Mouse (Mus musculus): ENCODE measurements at regions not wholly inside any gene's neighbourhood (a gene's known extent, or its start where the extent isn't known, plus 50 kb on each side); places are given as distances from the start of the nearest gene placed in this dataset.

DNA sequence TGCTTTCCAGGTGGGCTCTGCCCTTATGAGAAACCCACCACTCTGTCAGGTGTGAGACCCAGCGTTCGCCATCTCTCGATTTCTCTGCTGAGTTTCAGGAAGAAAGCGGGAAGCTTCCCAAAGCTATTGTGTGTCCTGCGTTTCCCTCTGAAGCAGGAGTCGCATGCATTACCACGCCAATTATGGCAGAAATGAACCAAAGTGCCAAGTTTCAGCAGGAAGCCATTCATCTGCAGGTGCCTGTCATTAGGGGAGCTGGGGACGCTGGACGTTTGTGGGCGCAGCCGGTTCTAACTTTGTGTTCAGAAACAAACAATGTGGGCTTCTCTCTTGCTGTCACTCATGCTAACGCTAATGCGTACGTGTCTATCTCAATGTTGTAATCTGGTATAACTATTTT, 91.3 kb upstream of the Card11 start:
- Histone ChIP-seq H3K4me3 (ENCODE audit: insufficient read depth, low read depth, low read length) (no peak overlapping the region), H3K9ac (ENCODE audit: low read depth, low read length) (no peak overlapping the region), H3K27me3 (ENCODE audit: control insufficient read depth, insufficient read depth, low read length) (no peaks in the 10 kb centered on the region), H3K36me3 (ENCODE audit: control insufficient read depth, insufficient read depth, low read length) (no peaks in the 10 kb centered on the region), H3K79me2 (ENCODE audit: control insufficient read depth, insufficient read depth, low read length) (no peaks in the 10 kb centered on the region), H3K4me1 (ENCODE audit: control insufficient read depth, insufficient read depth, low read length) (no peaks in the 10 kb centered on the region), H3K27ac (replicated peaks; ENCODE audit: insufficient read depth, low read depth, low read length) (no peak overlapping the region)
- WGBS = 74% methylated on average over 14 of the region's 14 CpGs
- DNase-seq (ENCODE audit: extremely low read depth, low read depth, low spot score) = no peak
- no peak for TF ChIP-seq POLR2A (IDR thresholded peaks at IDR 0.05; ENCODE audit: extremely low read depth, insufficient read depth, low read length)
- no peak for TF ChIP-seq CTCF (IDR thresholded peaks at IDR 0.05; ENCODE audit: low read depth, low read length)

GRCm38 (mm10) chr5:141093641-141094040, 93.3 kb upstream of the Card11 start:
- TF ChIP-seq CTCF (IDR thresholded peaks at IDR 0.05; ENCODE audit: low read depth, low read length) (peak; percentile 59; the same call in 1 of the 2 replicates), POLR2A (IDR thresholded peaks at IDR 0.05; ENCODE audit: extremely low read depth, insufficient read depth, low read length) (no peak)
- DNase-seq (ENCODE audit: extremely low read depth, low read depth, low spot score) = peak; percentile 15

DNA sequence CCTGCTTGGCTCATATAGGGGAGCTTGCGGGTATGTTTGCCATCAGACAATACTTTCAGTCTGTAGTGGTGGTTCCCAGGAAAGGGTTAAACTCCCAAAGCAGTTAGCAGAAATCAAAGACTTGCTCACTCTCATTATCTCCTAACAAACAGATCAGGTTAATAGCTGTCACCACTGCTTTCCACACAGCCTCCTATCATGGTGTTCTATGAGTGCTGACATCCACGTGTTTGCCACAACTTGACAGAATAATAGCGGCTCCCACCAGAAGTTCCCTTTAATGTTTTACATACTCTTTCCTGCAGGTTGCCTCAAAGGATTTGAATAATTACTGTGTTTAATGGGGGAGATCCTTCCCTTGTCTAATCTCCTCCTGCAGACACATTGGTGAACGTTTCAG, 97.5 kb upstream of the Card11 start:
- Histone ChIP-seq H3K79me2 (ENCODE audit: control insufficient read depth, insufficient read depth, low read length) (no peaks in the 10 kb centered on the region), H3K36me3 (ENCODE audit: control insufficient read depth, insufficient read depth, low read length) (no peaks in the 10 kb centered on the region), H3K4me1 (ENCODE audit: control insufficient read depth, insufficient read depth, low read length) (no peaks in the 10 kb centered on the region), H3K27ac (replicated peaks; ENCODE audit: insufficient read depth, low read depth, low read length) (no peak overlapping the region), H3K27me3 (ENCODE audit: control insufficient read depth, insufficient read depth, low read length) (no peaks in the 10 kb centered on the region; the same call in 1 of the 2 replicates), H3K4me3 (ENCODE audit: insufficient read depth, low read depth, low read length) (no peak overlapping the region), H3K9ac (ENCODE audit: low read depth, low read length) (no peak overlapping the region)
- TF ChIP-seq CTCF (IDR thresholded peaks at IDR 0.05; ENCODE audit: low read depth, low read length) (no peak), POLR2A (IDR thresholded peaks at IDR 0.05; ENCODE audit: extremely low read depth, insufficient read depth, low read length) (no peak)
- WGBS = 36% methylated on average over 4 of the region's 4 CpGs
- DNase-seq (ENCODE audit: extremely low read depth, low read depth, low spot score) = no peak

More at GRCm38 (mm10) chr5:141093641-141094040, 93.3 kb upstream of the Card11 start:
- whole genome bisulfite sequencing = 23% methylated on average over 4 of the region's 4 CpGs
- no peaks in the 10 kb centered on the region for H3K79me2 ChIP-seq (ENCODE audit: control insufficient read depth, insufficient read depth, low read length)
- H3K4me1 ChIP-seq (ENCODE audit: control insufficient read depth, insufficient read depth, low read length) = no peaks in the 10 kb centered on the region
- no peaks in the 10 kb centered on the region for H3K27me3 ChIP-seq (ENCODE audit: control insufficient read depth, insufficient read depth, low read length)
- H3K36me3 ChIP-seq (ENCODE audit: control insufficient read depth, insufficient read depth, low read length) = no peaks in the 10 kb centered on the region
- H3K9ac ChIP-seq (ENCODE audit: low read depth, low read length) = no peak overlapping the region
- no peak overlapping the region for H3K27ac ChIP-seq (replicated peaks; ENCODE audit: insufficient read depth, low read depth, low read length)
- no peak overlapping the region for H3K4me3 ChIP-seq (ENCODE audit: insufficient read depth, low read depth, low read length)

GRCm38 (mm10) chr5:141111666-141112065, 111.3 kb upstream of the Card11 start:
- Histone ChIP-seq H3K4me1 (ENCODE audit: control insufficient read depth, insufficient read depth, low read length) (no peaks in the 10 kb centered on the region), H3K4me3 (ENCODE audit: insufficient read depth, low read depth, low read length) (no peak overlapping the region), H3K27ac (replicated peaks; ENCODE audit: insufficient read depth, low read depth, low read length) (no peak overlapping the region), H3K79me2 (ENCODE audit: control insufficient read depth, insufficient read depth, low read length) (no peaks in the 10 kb centered on the region), H3K9ac (ENCODE audit: low read depth, low read length) (no peak overlapping the region), H3K27me3 (ENCODE audit: control insufficient read depth, insufficient read depth, low read length) (no peaks in the 10 kb centered on the region), H3K36me3 (ENCODE audit: control insufficient read depth, insufficient read depth, low read length) (no peaks in the 10 kb centered on the region)
- TF ChIP-seq CTCF (IDR thresholded peaks at IDR 0.05; ENCODE audit: low read depth, low read length) = no peak
- no peak for TF ChIP-seq POLR2A (IDR thresholded peaks at IDR 0.05; ENCODE audit: extremely low read depth, insufficient read depth, low read length)
- WGBS = 88% methylated on average over 3 of the region's 3 CpGs
- DNase-seq (ENCODE audit: extremely low read depth, low read depth, low spot score) = no peak

DNA sequence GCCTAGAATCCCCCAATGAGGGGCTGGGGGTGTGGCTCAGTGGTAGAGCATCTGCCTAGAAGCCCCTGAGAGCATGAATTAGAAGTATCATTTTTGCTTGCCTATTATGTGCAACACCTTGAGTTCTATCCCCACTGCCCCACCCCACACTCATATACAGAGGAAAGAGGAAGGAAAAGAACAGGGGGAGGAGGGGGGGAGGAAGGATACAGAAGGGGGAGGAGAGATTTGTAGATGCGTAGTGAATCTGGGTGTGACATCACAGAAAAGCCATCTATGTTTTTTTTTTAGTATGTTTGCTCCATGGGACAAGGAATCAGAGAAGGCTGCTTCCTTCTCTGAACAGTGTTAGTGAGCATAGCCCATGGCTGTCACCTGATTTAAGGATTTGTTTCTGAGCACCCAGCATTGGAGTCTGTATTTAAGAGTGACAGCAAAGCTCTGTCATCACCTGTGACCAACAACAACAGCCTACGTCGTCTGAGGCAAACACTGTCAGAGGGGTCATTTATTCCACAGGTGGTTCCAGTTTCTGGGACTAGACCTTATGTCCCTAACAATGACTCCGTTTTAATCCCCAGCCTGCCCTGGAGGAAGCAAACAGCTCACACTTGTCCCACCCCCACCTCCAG, 115.0 kb upstream of the Card11 start:
- Histone ChIP-seq H3K27ac (replicated peaks; ENCODE audit: insufficient read depth, low read depth, low read length) (no peak overlapping the region), H3K27me3 (ENCODE audit: control insufficient read depth, insufficient read depth, low read length) (no peaks in the 10 kb centered on the region), H3K4me1 (ENCODE audit: control insufficient read depth, insufficient read depth, low read length) (no peaks in the 10 kb centered on the region), H3K4me3 (ENCODE audit: insufficient read depth, low read depth, low read length) (no peak overlapping the region), H3K9ac (ENCODE audit: low read depth, low read length) (no peak overlapping the region), H3K79me2 (ENCODE audit: control insufficient read depth, insufficient read depth, low read length) (no peaks in the 10 kb centered on the region), H3K36me3 (ENCODE audit: control insufficient read depth, insufficient read depth, low read length) (no peaks in the 10 kb centered on the region)
- 68% methylated on average over 4 of the region's 4 CpGs for WGBS
- TF ChIP-seq POLR2A (IDR thresholded peaks at IDR 0.05; ENCODE audit: extremely low read depth, insufficient read depth, low read length) = no peak
- no peak for TF ChIP-seq CTCF (IDR thresholded peaks at IDR 0.05; ENCODE audit: low read depth, low read length)
- DNase-seq (ENCODE audit: extremely low read depth, low read depth, low spot score) = no peak

DNA sequence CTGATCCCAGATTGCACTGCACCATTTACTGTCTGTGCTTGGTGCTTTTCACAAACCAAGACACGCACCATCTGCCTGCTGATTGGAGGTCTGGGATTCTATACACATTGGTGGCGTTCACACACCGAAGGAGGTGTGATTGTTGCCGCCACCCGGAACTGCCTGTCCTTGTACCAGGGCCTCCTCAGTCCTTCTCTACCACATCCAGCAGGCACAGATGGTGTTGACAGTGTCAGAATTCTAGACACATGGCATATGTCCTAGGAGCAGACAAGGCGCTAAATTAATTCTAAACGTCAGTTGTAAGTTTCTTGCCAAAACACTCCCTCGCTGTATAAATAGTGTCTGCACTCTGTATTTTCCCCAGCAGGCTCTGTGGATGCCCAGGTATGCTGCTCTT, 115.6 kb upstream of the Card11 start:
- H3K4me1 ChIP-seq (ENCODE audit: control insufficient read depth, insufficient read depth, low read length) = no peaks in the 10 kb centered on the region
- H3K4me3 ChIP-seq (ENCODE audit: insufficient read depth, low read depth, low read length) = no peak overlapping the region
- H3K27ac ChIP-seq (replicated peaks; ENCODE audit: insufficient read depth, low read depth, low read length) = no peak overlapping the region
- no peak for TF ChIP-seq CTCF (IDR thresholded peaks at IDR 0.05; ENCODE audit: low read depth, low read length)
- no peak for TF ChIP-seq POLR2A (IDR thresholded peaks at IDR 0.05; ENCODE audit: extremely low read depth, insufficient read depth, low read length)
- no peaks in the 10 kb centered on the region; the same call in 1 of the 2 replicates for H3K27me3 ChIP-seq (ENCODE audit: control insufficient read depth, insufficient read depth, low read length)
- DNase-seq (ENCODE audit: extremely low read depth, low read depth, low spot score) = no peak
- no peaks in the 10 kb centered on the region for H3K36me3 ChIP-seq (ENCODE audit: control insufficient read depth, insufficient read depth, low read length)
- no peaks in the 10 kb centered on the region for H3K79me2 ChIP-seq (ENCODE audit: control insufficient read depth, insufficient read depth, low read length)
- 81% methylated on average over 8 of the region's 8 CpGs for WGBS
- H3K9ac ChIP-seq (ENCODE audit: low read depth, low read length) = no peak overlapping the region
